ENCODE assay signal across 14 mouse cellular contexts in the genomic region with DNA sequence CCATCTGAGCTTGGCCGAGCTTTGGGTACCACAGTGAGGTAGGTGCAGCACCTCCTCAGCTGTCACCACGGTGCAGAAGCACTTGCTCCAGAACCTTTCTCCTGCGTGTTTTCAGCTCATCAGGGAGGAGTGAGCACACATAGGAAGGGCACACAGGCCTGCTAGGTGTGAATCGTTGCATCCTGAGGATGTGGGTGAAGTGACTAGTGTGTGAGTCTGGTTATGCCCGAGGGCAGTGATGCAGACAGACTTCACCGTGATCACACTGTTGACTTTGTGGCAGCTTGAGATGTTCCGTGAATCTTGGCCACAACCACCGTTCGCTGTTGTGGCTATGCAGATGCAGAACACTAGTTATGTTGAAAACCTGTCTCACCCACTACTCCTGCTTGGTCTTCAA. TPM values are rescaled to one million over a fixed set of nuclear protein-coding genes. Genes with fewer than 3 reads are reported as not detected.
A peak's percentile ranks its signal among the peaks of the same experiment; 100 is the strongest.
DNase-seq lines count a peak whose midpoint lies in the region; ATAC-seq and TF ChIP-seq lines count a peak whose summit lies in the region.
"Had no signal": no experiment of that assay in that cellular context is flagged by ENCODE, and none has a peak within 500 bp of the region (broad histone marks: within the 10 kb centered on the region; RNA-seq: fewer than 3 reads in every experiment).

No protein-coding gene starts in this region.

- H3K4me3 ChIP-seq in hindbrain, embryonic 16.5 days (ENCODE audit: low read length): no peak overlapping the region
- no peak overlapping the region for H3K4me3 ChIP-seq in hindbrain, embryonic 10.5 days
- no peak overlapping the region for H3K4me3 ChIP-seq in lung, postnatal 0 days (ENCODE audit: low read depth, low read length)
- H3K4me3 ChIP-seq: embryonic facial prominence, embryonic 12.5 days; forebrain, embryonic 15.5 days; liver, embryonic 13.5 days had no signal

- no peak for TF ChIP-seq EP300 in lung, postnatal 0 days (IDR thresholded peaks at IDR 0.05)

- no peak overlapping the region for H3K9ac ChIP-seq in hindbrain, embryonic 16.5 days (ENCODE audit: low read depth, low read length)
- no peak overlapping the region for H3K9ac ChIP-seq in lung, postnatal 0 days (replicated peaks; ENCODE audit: low read depth)
- H3K9ac ChIP-seq: embryonic facial prominence, embryonic 12.5 days; forebrain, embryonic 15.5 days had no signal

- H3K27me3 ChIP-seq in hindbrain, embryonic 16.5 days (replicated peaks; ENCODE audit: control insufficient read depth, insufficient read depth, low read length): no peaks in the 10 kb centered on the region
- no peaks in the 10 kb centered on the region for H3K27me3 ChIP-seq in hindbrain, embryonic 10.5 days (ENCODE audit: insufficient read depth, poor library complexity, severe bottlenecking)
- H3K27me3 ChIP-seq in lung, postnatal 0 days (replicated peaks; ENCODE audit: insufficient read depth, low read length): no peaks in the 10 kb centered on the region
- H3K27me3 ChIP-seq: embryonic facial prominence, embryonic 12.5 days; forebrain, embryonic 15.5 days; liver, embryonic 13.5 days had no signal

- DNase-seq in hindbrain, embryonic 10.5 days (ENCODE audit: low spot score): no peak
- no peak for DNase-seq in lung, postnatal 0 days (ENCODE audit: low spot score)
- no peak for DNase-seq in lung, postnatal 4 days
- peak; percentile 5 for DNase-seq in induced T-regulatory cell, adult 2 months (ENCODE audit: low read depth)
- DNase-seq in adrenal gland, adult 2 months: no peak
- no peak for DNase-seq in right cerebral cortex, adult 18-20 months
- DNase-seq: kidney, adult 18-20 months; retina, postnatal 1 day; thymus, adult 2 months had no signal

- no peak overlapping the region; the same call in 1 of the 2 replicates for H3K27ac ChIP-seq in hindbrain, embryonic 16.5 days (ENCODE audit: low read depth, low read length)
- no peak overlapping the region for H3K27ac ChIP-seq in hindbrain, embryonic 10.5 days
- H3K27ac ChIP-seq in lung, postnatal 0 days (ENCODE audit: low read length): peak overlapping the region; percentile 72; the same call in 1 of the 2 replicates
- H3K27ac ChIP-seq: embryonic facial prominence, embryonic 12.5 days had no signal

- H3K4me2 ChIP-seq in hindbrain, embryonic 16.5 days (ENCODE audit: low read length): no peak overlapping the region
- H3K4me2 ChIP-seq in lung, postnatal 0 days (replicated peaks; ENCODE audit: low read depth, low read length): no peak overlapping the region
- H3K4me2 ChIP-seq: embryonic facial prominence, embryonic 12.5 days; forebrain, embryonic 15.5 days; midbrain, embryonic 11.5 days had no signal

- H3K4me1 ChIP-seq in hindbrain, embryonic 16.5 days (ENCODE audit: control insufficient read depth, insufficient read depth, low read depth, low read length): peaks cover 11% of the 10 kb centered on the region
- no peaks in the 10 kb centered on the region for H3K4me1 ChIP-seq in hindbrain, embryonic 10.5 days (replicated peaks)
- peaks cover 11% of the 10 kb centered on the region; the same call in 1 of the 2 replicates for H3K4me1 ChIP-seq in lung, postnatal 0 days (ENCODE audit: insufficient read depth, low read depth, low read length)
- H3K4me1 ChIP-seq: embryonic facial prominence, embryonic 12.5 days had no signal

- peaks cover 3% of the 10 kb centered on the region; the same call in 1 of the 2 replicates for H3K36me3 ChIP-seq in hindbrain, embryonic 16.5 days (ENCODE audit: control insufficient read depth, insufficient read depth, low read length)
- peaks cover 75% of the 10 kb centered on the region for H3K36me3 ChIP-seq in hindbrain, embryonic 10.5 days
- H3K36me3 ChIP-seq in lung, postnatal 0 days (ENCODE audit: insufficient read depth, low read length): 0 out of 2 replicates have a peak, but pooled peaks cover 3% of the 10 kb centered on the region
- H3K36me3 ChIP-seq: liver, embryonic 13.5 days had no signal

- peak; percentile 15; the same call in 1 of the 2 replicates for ATAC-seq in hindbrain, embryonic 16.5 days
- no peak for ATAC-seq in lung, postnatal 0 days

- WGBS in hindbrain, embryonic 16.5 days: 90% methylated on average over 9 of the region's 9 CpGs
- WGBS in hindbrain, embryonic 10.5 days: 90% methylated on average over 9 of the region's 9 CpGs
- 78% methylated on average over 9 of the region's 9 CpGs for WGBS in lung, postnatal 0 days

- no peak for TF ChIP-seq CTCF in lung, postnatal 0 days (IDR thresholded peaks at IDR 0.05)

- H3K9me3 ChIP-seq in hindbrain, embryonic 16.5 days (ENCODE audit: control insufficient read depth, low read length): no peaks in the 10 kb centered on the region
- no peaks in the 10 kb centered on the region for H3K9me3 ChIP-seq in hindbrain, embryonic 10.5 days
- H3K9me3 ChIP-seq in lung, postnatal 0 days (ENCODE audit: low read length): no peaks in the 10 kb centered on the region
- H3K9me3 ChIP-seq: embryonic facial prominence, embryonic 12.5 days; forebrain, embryonic 15.5 days; liver, embryonic 13.5 days had no signal

RNA-seq across cellular contexts. Expression of a gene that starts 58.9 kb away (rescaled TPM):
- polyA plus RNA-seq in hindbrain, embryonic 16.5 days (2015; fragmentation: Nextera tagmentation; extraction: Ambion mirVana): 82.8 and 86.1 TPM in 2 replicates
- 122 and 139 TPM in 2 replicates for polyA plus RNA-seq in hindbrain, embryonic 10.5 days (2016; fragmentation: Nextera tagmentation; extraction: Ambion mirVana)
- polyA plus RNA-seq in lung, postnatal 0 days (2015; fragmentation: Nextera tagmentation; extraction: Ambion mirVana): 65.4 and 69.7 TPM in 2 replicates
- 10 to 100 TPM; 63.9 to 67.1 TPM for total RNA-seq in adrenal gland, adult 2 months (2021)
- polyA plus RNA-seq in adrenal gland, adult 2 months (2012; rRNA removed): 12.9 and 21.2 TPM in 2 replicates

RNA-seq across cellular contexts. Expression of a gene that starts 59.8 kb away (rescaled TPM):
- polyA plus RNA-seq in hindbrain, embryonic 16.5 days (2015; fragmentation: Nextera tagmentation; extraction: Ambion mirVana): 35.0 and 37.0 TPM in 2 replicates
- polyA plus RNA-seq in hindbrain, embryonic 10.5 days (2016; fragmentation: Nextera tagmentation; extraction: Ambion mirVana): 44.0 and 45.7 TPM in 2 replicates
- polyA plus RNA-seq in lung, postnatal 0 days (2015; fragmentation: Nextera tagmentation; extraction: Ambion mirVana): 65.5 and 67.6 TPM in 2 replicates
- 10 to 100 TPM; 82.2 to 97.0 TPM for total RNA-seq in adrenal gland, adult 2 months (2021)
- polyA plus RNA-seq in adrenal gland, adult 2 months (2012; rRNA removed): 12.6 and 18.8 TPM in 2 replicates
